Mouse (Mus musculus): ENCODE results near the gene Hbb-bh1. TPM values are rescaled to one million over a fixed set of nuclear protein-coding genes. Genes with fewer than 3 reads are reported as not detected.

Hbb-bh1 gene
- polyA plus RNA-seq (2012; rRNA removed; ENCODE audit: low replicate concordance), result not detected in 2 replicates

DNA sequence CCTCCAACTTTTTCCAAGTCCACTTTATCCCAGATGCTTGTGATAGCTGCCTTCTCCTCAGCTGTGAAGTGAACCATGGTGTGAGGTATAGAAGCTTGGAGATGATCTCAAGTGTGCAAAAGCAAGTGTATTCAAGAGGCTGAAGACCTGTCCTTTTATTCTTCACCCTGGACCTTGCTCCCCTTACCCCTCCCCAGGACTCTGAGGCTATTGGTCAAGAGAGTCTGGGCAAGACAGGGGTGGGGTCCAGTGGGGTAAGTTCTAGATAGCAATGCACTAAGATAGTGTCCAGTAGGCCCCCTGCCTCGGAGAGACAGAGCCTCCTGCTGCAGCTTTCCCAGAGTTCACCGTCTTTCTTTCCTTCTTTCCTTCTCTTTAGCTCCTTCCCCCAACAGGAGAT lies at the start of gene Hbb-bh1:
Gene Hbb-bh1, minus strand, starts transcription at position 131 of the 400 bp plus-strand sequence.

DNA sequence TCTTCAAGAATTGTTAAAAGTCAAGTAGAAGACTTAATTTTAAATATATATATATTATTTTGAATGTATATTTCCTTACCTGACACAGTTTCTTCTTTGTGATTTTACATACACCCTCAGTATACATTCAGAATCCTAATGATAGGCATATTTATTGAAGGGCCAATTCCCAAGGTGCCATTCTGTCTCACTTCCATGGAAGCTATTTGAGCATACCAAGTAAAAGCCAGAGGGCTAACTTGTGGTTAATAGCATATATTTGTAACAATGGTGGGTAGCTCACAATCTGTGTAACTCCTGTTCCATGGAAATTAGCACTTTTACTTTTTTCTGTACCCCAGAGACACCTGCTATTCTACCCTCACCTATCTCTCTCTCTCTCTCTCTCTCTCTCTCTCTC lies 43.2 kb upstream of the Hbb-bh1 start, which contains the start of gene Olfr66:
Gene Olfr66, minus strand, starts transcription at position 101 of the 400 bp plus-strand sequence.

GRCm38 (mm10) chr7:103853090-103853489 lies 10.1 kb upstream of the Hbb-bh1 start, which contains the start of gene Hbb-y:
Gene Hbb-y, minus strand, starts transcription at chr7:103853216.

DNA sequence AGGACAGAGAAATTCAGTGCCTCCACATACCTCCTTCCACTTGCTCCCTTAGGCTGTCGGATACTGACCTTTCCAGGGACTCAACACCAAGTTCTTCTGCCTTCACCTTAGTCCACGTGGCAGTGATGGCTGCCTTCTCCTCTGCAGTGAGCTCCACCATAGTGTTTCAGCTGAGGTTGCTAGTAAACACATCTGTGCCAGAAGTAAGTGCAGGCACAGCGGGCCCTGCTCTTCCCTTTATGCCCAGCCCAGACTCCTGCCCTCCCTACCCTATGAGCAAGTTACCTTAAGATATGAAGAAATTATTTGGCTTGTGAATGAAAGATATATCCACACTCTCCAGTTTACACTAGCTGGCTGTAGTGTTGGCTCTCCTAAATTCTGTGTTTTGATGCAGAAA lies 2.7 kb downstream of the Hbb-bh1 start, which contains the start of gene Hbb-bh2:
Gene Hbb-bh2, minus strand, starts transcription at position 253 of the 400 bp plus-strand sequence.

DNA sequence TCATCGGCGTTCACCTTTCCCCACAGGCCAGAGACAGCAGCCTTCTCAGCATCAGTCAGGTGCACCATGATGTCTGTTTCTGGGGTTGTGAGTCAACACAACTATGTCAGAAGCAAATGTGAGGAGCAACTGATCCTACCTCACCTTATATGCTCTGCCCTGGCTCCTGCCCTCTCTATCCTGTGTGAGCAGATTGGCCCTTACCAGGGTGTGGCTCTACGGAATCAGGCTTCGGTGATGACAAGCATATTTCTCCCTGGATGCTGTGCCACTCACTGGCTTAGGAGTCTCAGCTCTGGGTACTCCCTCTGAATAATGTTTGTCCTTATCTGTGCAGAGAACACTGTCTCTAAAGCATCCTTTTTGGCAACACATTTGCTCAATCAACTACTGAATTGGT lies 15.2 kb downstream of the Hbb-bh1 start, which contains the start of gene Hbb-bs:
Gene Hbb-bs, minus strand, starts transcription at position 289 of the 400 bp plus-strand sequence.

DNA sequence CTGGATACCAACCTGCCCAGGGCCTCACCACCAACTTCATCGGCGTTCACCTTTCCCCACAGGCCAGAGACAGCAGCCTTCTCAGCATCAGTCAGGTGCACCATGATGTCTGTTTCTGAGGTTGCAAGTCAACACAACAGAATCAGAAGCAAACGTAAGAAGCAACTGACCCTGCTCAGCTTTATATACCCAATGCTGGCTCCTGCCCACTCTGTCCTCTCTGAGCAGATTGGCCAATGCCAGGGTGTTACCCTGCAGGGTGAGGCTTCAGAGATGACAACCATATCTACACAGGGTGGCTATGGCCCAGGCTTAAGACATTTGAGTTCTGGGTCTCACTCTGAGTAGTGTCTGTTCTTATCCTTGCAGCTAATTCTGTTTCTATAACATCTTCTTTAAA lies 29.2 kb downstream of the Hbb-bh1 start, which contains the start of gene Hbb-bt:
Gene Hbb-bt, minus strand, starts transcription at position 231 of the 400 bp plus-strand sequence.

GRCm38 (mm10) chr7:103791721-103792120 lies 51.2 kb downstream of the Hbb-bh1 start, which contains the start of gene Olfr67:
Gene Olfr67, minus strand, starts transcription at chr7:103791821.

Other genes starting within 250 kb of the Hbb-bh1 start
- not detected in 2 replicates for gene Olfr619, start 242.6 kb downstream of the Hbb-bh1 start, polyA plus RNA-seq (2012; rRNA removed; ENCODE audit: low replicate concordance)
- not detected in 2 replicates for gene Olfr620, start 230.6 kb downstream of the Hbb-bh1 start, polyA plus RNA-seq (2012; rRNA removed; ENCODE audit: low replicate concordance)
- not detected in 2 replicates for gene Olfr622, start 200.5 kb downstream of the Hbb-bh1 start, polyA plus RNA-seq (2012; rRNA removed; ENCODE audit: low replicate concordance)
- not detected in 2 replicates for gene Olfr623, start 179.5 kb downstream of the Hbb-bh1 start, polyA plus RNA-seq (2012; rRNA removed; ENCODE audit: low replicate concordance)
- not detected in 2 replicates for gene Olfr624, start 172.0 kb downstream of the Hbb-bh1 start, polyA plus RNA-seq (2012; rRNA removed; ENCODE audit: low replicate concordance)
- not detected in 2 replicates for gene Olfr625-ps1, start 160.4 kb downstream of the Hbb-bh1 start, polyA plus RNA-seq (2012; rRNA removed; ENCODE audit: low replicate concordance)
- gene Olfr243, start 128.5 kb downstream of the Hbb-bh1 start, polyA plus RNA-seq (2012; rRNA removed; ENCODE audit: low replicate concordance), result not detected in 2 replicates
- gene Olfr628, start 112.8 kb downstream of the Hbb-bh1 start, polyA plus RNA-seq (2012; rRNA removed; ENCODE audit: low replicate concordance), result not detected in 2 replicates
- gene Olfr629, start 98.2 kb downstream of the Hbb-bh1 start, polyA plus RNA-seq (2012; rRNA removed; ENCODE audit: low replicate concordance), result not detected in 2 replicates
- not detected in 2 replicates for gene Olfr630, start 85.8 kb downstream of the Hbb-bh1 start, polyA plus RNA-seq (2012; rRNA removed; ENCODE audit: low replicate concordance)
- not detected in 2 replicates for gene Olfr69, start 71.6 kb downstream of the Hbb-bh1 start, polyA plus RNA-seq (2012; rRNA removed; ENCODE audit: low replicate concordance)
- not detected in 2 replicates for gene Olfr68, start 63.5 kb downstream of the Hbb-bh1 start, polyA plus RNA-seq (2012; rRNA removed; ENCODE audit: low replicate concordance)
- not detected in 2 replicates for gene Olfr67, start 51.3 kb downstream of the Hbb-bh1 start, polyA plus RNA-seq (2012; rRNA removed; ENCODE audit: low replicate concordance)
- gene Hbb-bt, start 29.2 kb downstream of the Hbb-bh1 start, polyA plus RNA-seq (2012; rRNA removed; ENCODE audit: low replicate concordance), result 79.2 and 80.0 TPM in 2 replicates
- 783 and 1,033 TPM in 2 replicates for gene Hbb-bs, start 15.1 kb downstream of the Hbb-bh1 start, polyA plus RNA-seq (2012; rRNA removed; ENCODE audit: low replicate concordance)
- gene Hbb-bh2, start 2.6 kb downstream of the Hbb-bh1 start, polyA plus RNA-seq (2012; rRNA removed; ENCODE audit: low replicate concordance), result not detected in 2 replicates
- not detected in 2 replicates for gene Hbb-y, start 10.1 kb upstream of the Hbb-bh1 start, polyA plus RNA-seq (2012; rRNA removed; ENCODE audit: low replicate concordance)
- gene Olfr66, start 43.1 kb upstream of the Hbb-bh1 start, polyA plus RNA-seq (2012; rRNA removed; ENCODE audit: low replicate concordance), result not detected in 2 replicates
- gene Olfr64, start 51.3 kb upstream of the Hbb-bh1 start, polyA plus RNA-seq (2012; rRNA removed; ENCODE audit: low replicate concordance), result not detected in 2 replicates
- not detected in 2 replicates for gene Olfr65, start 60.3 kb upstream of the Hbb-bh1 start, polyA plus RNA-seq (2012; rRNA removed; ENCODE audit: low replicate concordance)
- gene Olfr631, start 85.7 kb upstream of the Hbb-bh1 start, polyA plus RNA-seq (2012; rRNA removed; ENCODE audit: low replicate concordance), result not detected in 2 replicates
- gene Olfr632, start 91.2 kb upstream of the Hbb-bh1 start, polyA plus RNA-seq (2012; rRNA removed; ENCODE audit: low replicate concordance), result not detected in 2 replicates
- not detected in 2 replicates for gene Olfr633, start 101.3 kb upstream of the Hbb-bh1 start, polyA plus RNA-seq (2012; rRNA removed; ENCODE audit: low replicate concordance)
- gene Olfr635, start 128.0 kb upstream of the Hbb-bh1 start, polyA plus RNA-seq (2012; rRNA removed; ENCODE audit: low replicate concordance), result not detected in 2 replicates
- not detected in 2 replicates for gene Olfr638, start 155.6 kb upstream of the Hbb-bh1 start, polyA plus RNA-seq (2012; rRNA removed; ENCODE audit: low replicate concordance)
- not detected in 2 replicates for gene Olfr639, start 174.1 kb upstream of the Hbb-bh1 start, polyA plus RNA-seq (2012; rRNA removed; ENCODE audit: low replicate concordance)
- not detected in 2 replicates for gene Olfr640, start 182.4 kb upstream of the Hbb-bh1 start, polyA plus RNA-seq (2012; rRNA removed; ENCODE audit: low replicate concordance)
- gene Olfr641, start 192.3 kb upstream of the Hbb-bh1 start, polyA plus RNA-seq (2012; rRNA removed; ENCODE audit: low replicate concordance), result not detected in 2 replicates
- not detected in 2 replicates for gene Olfr642, start 209.5 kb upstream of the Hbb-bh1 start, polyA plus RNA-seq (2012; rRNA removed; ENCODE audit: low replicate concordance)
- not detected in 2 replicates for gene 4930516K23Rik, start 218.3 kb upstream of the Hbb-bh1 start, polyA plus RNA-seq (2012; rRNA removed; ENCODE audit: low replicate concordance)
- gene Olfr644, start 228.7 kb upstream of the Hbb-bh1 start, polyA plus RNA-seq (2012; rRNA removed; ENCODE audit: low replicate concordance), result not detected in 2 replicates
- gene Olfr645, start 242.3 kb upstream of the Hbb-bh1 start, polyA plus RNA-seq (2012; rRNA removed; ENCODE audit: low replicate concordance), result not detected in 2 replicates

All from mammary gland, adult 2 months (tissue).